Mouse (Mus musculus): ENCODE measurements around the gene Dand5.

DNA sequence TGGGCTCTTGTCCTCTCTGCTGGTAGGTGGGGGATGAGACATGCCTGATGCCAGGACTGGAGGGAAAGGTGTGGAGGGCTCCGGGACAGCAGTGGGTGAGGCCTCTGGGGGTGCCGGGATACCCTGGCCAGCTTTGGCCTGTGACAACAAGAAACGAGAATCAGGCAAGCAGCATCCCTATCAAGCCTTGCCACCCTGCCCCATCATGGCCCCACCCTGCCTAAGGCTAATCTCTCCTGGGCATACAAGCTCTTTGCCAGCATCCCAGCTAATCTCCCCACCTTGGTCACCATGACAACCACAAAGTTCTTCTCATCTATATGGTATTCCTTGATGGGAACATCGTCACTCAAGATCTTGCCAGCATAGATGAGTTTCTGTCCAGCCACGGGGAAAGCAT lies 15.9 kb upstream of the Dand5 start:
- TF ChIP-seq CTCF (IDR thresholded peaks at IDR 0.05; ENCODE audit: control insufficient read depth, insufficient read depth, insufficient replicate concordance, low read depth, low read length): no peak
- no peak for TF ChIP-seq POLR2A (IDR thresholded peaks at IDR 0.05; ENCODE audit: control insufficient read depth, low read depth, low read length)

Measured in testis, adult 2 months (tissue).